Mouse (Mus musculus) lung, embryonic 14.5 days (tissue): ENCODE measurements around the gene E030018B13Rik. TPM values are rescaled to one million over a fixed set of nuclear protein-coding genes. Genes with fewer than 3 reads are reported as not detected.

ENCODE experiments used
- ATAC-seq: fragments of 200-750 bp; cut with Nextera tagmentation; 2 replicates; pipeline ENCODE4 v1.8.0; 2017; ENCODE audit warnings: mild to moderate bottlenecking, moderate TSS enrichment, moderate library complexity; ENCODE audit not compliant: insufficient read depth
- DNase-seq: peaks from one replicate; pipeline ENCODE4 v3.0.0-alpha.2; 2015
- H3K27ac ChIP-seq: fragments of 300-500 bp; sonication (generic); 2 replicates; pipeline ENCODE4 v1.5.1; 2014; ENCODE audit warnings: low read depth, mild to moderate bottlenecking, moderate library complexity
- H3K27me3 ChIP-seq: fragments of 300-500 bp; sonication (generic); 2 replicates; pipeline ENCODE4 v1.6.1; 2014; ENCODE audit warnings: low read length, control low read depth; ENCODE audit not compliant: insufficient read depth
- H3K36me3 ChIP-seq: fragments of 300-500 bp; sonication (generic); 2 replicates; pipeline ENCODE4 v1.6.1; 2014; ENCODE audit warnings: control low read depth; ENCODE audit not compliant: insufficient read depth
- H3K4me1 ChIP-seq: fragments of 300-500 bp; sonication (generic); 2 replicates; pipeline ENCODE4 v1.6.1; 2014; ENCODE audit warnings: antibody characterized with exemption, control low read depth; ENCODE audit not compliant: insufficient read depth
- H3K4me2 ChIP-seq: fragments of 300-500 bp; sonication (generic); 2 replicates; pipeline ENCODE4 v1.6.1; 2014; ENCODE audit warnings: mild to moderate bottlenecking
- H3K4me3 ChIP-seq: fragments of 300-500 bp; sonication (generic); 2 replicates; pipeline ENCODE4 v1.5.1; 2014; ENCODE audit warnings: low read depth, low read length
- H3K9ac ChIP-seq: fragments of 300-500 bp; sonication (generic); 2 replicates; pipeline ENCODE4 v1.6.1; 2014
- H3K9me3 ChIP-seq: fragments of 300-500 bp; sonication (generic); 2 replicates; pipeline ENCODE4 v1.6.1; 2016; ENCODE audit warnings: low read depth, low read length, control low read depth
- CTCF ChIP-seq: IDR thresholded peaks from 2 replicates; pipeline ENCODE4 v1.5.1; 2016; ENCODE audit warnings: antibody characterized with exemption, low read depth
- WGBS: fragments of 180-500 bp; shearing (Covaris S2); extraction: QIAGEN DNeasy Blood & Tissue Kit; methylation state at CpG from one replicate; pipeline ENCODE4 v1.1.7; 2014; 5-methylcytosine and 5-hydroxymethylcytosine counted together
- polyA plus RNA-seq: library from polyadenylated mRNA; unstranded; fragments of >200 nt; fragmentation: Nextera tagmentation; extraction: Ambion mirVana; gene quantifications from 2 replicates; pipeline ENCODE4 v1.2.1, GENCODE M21; 2014

The E030018B13Rik gene
- polyA plus RNA-seq, 1 experiment from 2014 or later: 0.18 TPM

GRCm38 (mm10) chr7:63903635-63904380 is 12.8 kb upstream of the E030018B13Rik start:
- no peak for ATAC-seq
- no peak overlapping the region for H3K9ac ChIP-seq
- no peak overlapping the region for H3K4me2 ChIP-seq
- H3K4me3 ChIP-seq: no peak overlapping the region
- H3K9me3 ChIP-seq: no peaks in the 10 kb centered on the region
- no peak for DNase-seq
- no peaks in the 10 kb centered on the region for H3K27me3 ChIP-seq
- WGBS: 62% methylated on average over 9 of the region's 9 CpGs
- H3K27ac ChIP-seq: no peak overlapping the region; the same call in 1 of the 2 replicates
- TF ChIP-seq CTCF: no peak
- no peaks in the 10 kb centered on the region for H3K36me3 ChIP-seq
- peaks cover 7% of the 10 kb centered on the region; the same call in 1 of the 2 replicates for H3K4me1 ChIP-seq

GRCm38 (mm10) chr7:63905190-63905589 is 11.5 kb upstream of the E030018B13Rik start:
- H3K9ac ChIP-seq: no peak overlapping the region

GRCm38 (mm10) chr7:63905642-63906041 is 11.0 kb upstream of the E030018B13Rik start:
- Histone ChIP-seq H3K4me2 (no peak overlapping the region), H3K4me1 (peaks cover 11% of the 10 kb centered on the region; the same call in 1 of the 2 replicates), H3K27ac (no peak overlapping the region), H3K9ac (no peak overlapping the region), H3K4me3 (no peak overlapping the region), H3K27me3 (no peaks in the 10 kb centered on the region), H3K36me3 (no peaks in the 10 kb centered on the region), H3K9me3 (no peaks in the 10 kb centered on the region)
- DNase-seq (no peak), ATAC-seq (no peak)
- no peak for TF ChIP-seq CTCF
- 65% methylated on average over 5 of the region's 5 CpGs for WGBS

More at GRCm38 (mm10) chr7:63905190-63905589, 11.5 kb upstream of the E030018B13Rik start:
- no peak for TF ChIP-seq CTCF
- no peaks in the 10 kb centered on the region for H3K36me3 ChIP-seq
- H3K4me3 ChIP-seq: no peak overlapping the region
- DNase-seq (no peak), ATAC-seq (no peak)
- 79% methylated on average over 2 of the region's 2 CpGs for WGBS
- no peak overlapping the region for H3K27ac ChIP-seq
- H3K9me3 ChIP-seq: no peaks in the 10 kb centered on the region
- peaks cover 7% of the 10 kb centered on the region; the same call in 1 of the 2 replicates for H3K4me1 ChIP-seq
- no peaks in the 10 kb centered on the region for H3K27me3 ChIP-seq
- no peak overlapping the region for H3K4me2 ChIP-seq

GRCm38 (mm10) chr7:63907778-63908495 is 8.7 kb upstream of the E030018B13Rik start:
- no peak overlapping the region for H3K4me2 ChIP-seq
- no peaks in the 10 kb centered on the region for H3K27me3 ChIP-seq
- H3K27ac ChIP-seq: 0 out of 2 replicates have a peak overlapping the region, but pooled peaks have one; percentile 13
- no peaks in the 10 kb centered on the region for H3K36me3 ChIP-seq
- H3K9ac ChIP-seq: no peak overlapping the region
- DNase-seq: no peak
- no peak overlapping the region for H3K4me3 ChIP-seq
- H3K9me3 ChIP-seq: no peaks in the 10 kb centered on the region
- peaks cover 30% of the 10 kb centered on the region for H3K4me1 ChIP-seq
- TF ChIP-seq CTCF: no peak
- 81% methylated on average over 5 of the region's 5 CpGs for WGBS
- ATAC-seq: no peak

GRCm38 (mm10) chr7:63908496-63909285 is 8.0 kb upstream of the E030018B13Rik start:
- Histone ChIP-seq H3K9me3 (no peaks in the 10 kb centered on the region), H3K4me1 (peaks cover 27% of the 10 kb centered on the region), H3K4me2 (peak overlapping the region; percentile 12; the same call in 1 of the 2 replicates), H3K4me3 (no peak overlapping the region), H3K27ac (0 out of 2 replicates have a peak overlapping the region, but pooled peaks have one; percentile 13), H3K36me3 (no peaks in the 10 kb centered on the region), H3K9ac (no peak overlapping the region), H3K27me3 (no peaks in the 10 kb centered on the region)
- no peak for DNase-seq
- 38% methylated on average over 11 of the region's 11 CpGs for WGBS
- no peak for TF ChIP-seq CTCF
- ATAC-seq: no peak

GRCm38 (mm10) chr7:63910225-63910624 is 6.4 kb upstream of the E030018B13Rik start:
- Histone ChIP-seq H3K27me3 (no peaks in the 10 kb centered on the region), H3K4me3 (no peak overlapping the region), H3K27ac (no peak overlapping the region), H3K9me3 (no peaks in the 10 kb centered on the region), H3K36me3 (no peaks in the 10 kb centered on the region), H3K4me1 (peaks cover 27% of the 10 kb centered on the region), H3K9ac (no peak overlapping the region), H3K4me2 (no peak overlapping the region)
- WGBS: 53% methylated on average over 5 of the region's 5 CpGs
- no peak for TF ChIP-seq CTCF
- DNase-seq (no peak), ATAC-seq (no peak)
